Mouse (Mus musculus) frontal cortex, adult 2 months (tissue): ENCODE results near the gene Asl. TPM values are rescaled to one million over a fixed set of nuclear protein-coding genes. Genes with fewer than 3 reads are reported as not detected.

ENCODE experiments used
- DNase-seq, 2 experiments: peaks; one replicate each; pipeline ENCODE4 v3.0.0; 2022; ENCODE audit warnings: low spot score in 1 of 2; ENCODE audit errors: extremely low spot score in 1 of 2
- polyA plus RNA-seq: library from polyadenylated mRNA; depleted of rRNA; stranded (reverse); fragments of >200 nt; gene quantifications from 2 replicates; pipeline ENCODE4 v1.2.3, GENCODE M21; 2012

The Asl gene
- polyA plus RNA-seq, 1 experiment: 29.6 TPM

DNA sequence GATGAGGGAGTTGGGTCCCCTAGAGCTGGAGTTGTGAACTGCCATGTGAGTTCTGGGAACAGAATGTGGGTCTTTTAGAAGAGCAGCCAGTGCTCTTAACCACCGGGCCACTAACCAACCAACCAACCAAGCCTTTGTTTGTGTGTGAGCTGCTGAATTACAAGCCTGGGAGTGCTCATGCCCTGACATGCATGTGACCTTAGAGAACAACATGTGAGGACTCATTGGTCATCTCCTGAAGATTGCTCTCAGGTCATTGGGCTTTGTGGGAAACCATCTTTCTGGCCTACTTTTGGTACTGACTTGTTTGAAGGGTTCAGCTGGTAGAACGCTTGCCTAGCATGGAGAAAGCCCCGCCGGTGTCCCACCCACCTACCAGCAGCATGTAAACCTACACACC lies 19.3 kb downstream of the Asl start:
- DNase-seq: no peak

- no peak for DNase-seq
Measured at GRCm38 (mm10) chr5:130008034-130008590, 20.9 kb downstream of the Asl start.

GRCm38 (mm10) chr5:130007344-130007743 lies 21.7 kb downstream of the Asl start:
- no peak for DNase-seq

DNA sequence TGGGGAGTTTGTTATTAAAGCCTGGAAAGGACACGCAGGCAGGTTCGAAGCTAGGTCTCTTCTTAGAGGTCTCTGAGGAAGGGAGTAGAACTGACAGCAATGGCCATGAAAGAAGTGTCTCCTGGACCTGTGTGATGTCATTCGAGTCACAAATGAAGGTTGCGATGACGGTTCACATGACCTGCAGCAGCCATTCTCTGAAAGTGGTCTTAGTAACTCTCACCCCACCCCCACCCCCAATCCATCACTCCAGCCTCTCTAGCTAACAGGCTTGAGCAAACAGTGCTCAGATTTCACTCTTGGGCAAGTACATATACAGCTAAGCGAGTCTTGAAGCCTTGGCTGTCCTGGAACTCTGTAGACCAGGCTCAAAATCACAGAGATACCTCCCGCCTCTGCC lies 25.8 kb downstream of the Asl start:
- no peak for DNase-seq

GRCm38 (mm10) chr5:130002301-130003146 lies 26.5 kb downstream of the Asl start, which contains the start of gene Gusb:
Gusb (minus strand) TSS chr5:130003049.
- DNase-seq: peak; percentile 56 to 74

DNA sequence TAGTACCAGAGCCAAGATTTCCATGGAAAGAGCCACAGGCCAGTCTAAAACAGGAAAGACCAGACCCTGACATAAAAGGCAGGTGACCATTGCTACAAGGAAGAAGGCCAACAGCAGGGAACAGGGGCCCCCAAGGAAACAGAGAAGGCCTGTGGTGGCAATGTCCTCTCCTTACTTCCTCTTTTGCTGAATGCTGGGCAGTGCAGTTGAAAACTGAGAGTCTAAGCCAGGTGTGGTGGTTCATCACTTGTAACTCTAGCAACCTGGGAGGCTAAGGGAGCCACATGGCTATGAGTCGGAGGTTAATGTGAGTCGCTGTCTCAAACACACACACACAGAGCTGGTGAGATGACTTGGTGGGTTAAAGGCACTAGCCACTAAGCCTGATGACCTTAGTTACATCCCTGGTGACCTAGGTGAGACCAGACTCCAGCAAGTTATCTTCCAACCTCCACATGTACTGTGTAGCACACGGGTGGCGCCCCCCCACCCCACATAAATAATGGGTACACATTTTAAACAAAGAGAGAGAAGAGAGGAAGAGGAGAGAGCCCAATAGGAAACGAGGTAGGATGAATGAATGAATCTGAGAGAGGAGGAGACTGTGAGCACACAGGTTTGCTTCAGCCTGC lies 27.6 kb downstream of the Asl start:
- no peak for DNase-seq

DNA sequence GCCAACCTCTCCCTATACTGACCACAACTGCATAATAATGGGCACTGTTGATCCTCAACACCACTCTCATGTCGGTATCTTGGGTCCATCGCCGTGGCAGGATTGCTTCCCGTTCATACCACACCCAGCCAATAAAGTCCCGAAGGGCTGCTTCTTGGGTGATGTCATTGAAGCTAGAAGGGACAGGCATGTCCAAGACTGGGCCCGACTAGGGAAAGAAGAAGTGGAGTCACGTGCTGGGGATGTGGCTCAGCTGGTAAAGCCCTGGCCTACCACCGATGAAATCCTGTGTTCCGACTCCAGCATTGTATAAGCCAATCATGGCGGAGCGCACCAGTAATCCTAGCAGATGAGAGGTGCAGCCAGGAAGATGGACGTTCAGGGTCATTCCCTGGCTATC lies 28.3 kb downstream of the Asl start:
- no peak for DNase-seq

DNA sequence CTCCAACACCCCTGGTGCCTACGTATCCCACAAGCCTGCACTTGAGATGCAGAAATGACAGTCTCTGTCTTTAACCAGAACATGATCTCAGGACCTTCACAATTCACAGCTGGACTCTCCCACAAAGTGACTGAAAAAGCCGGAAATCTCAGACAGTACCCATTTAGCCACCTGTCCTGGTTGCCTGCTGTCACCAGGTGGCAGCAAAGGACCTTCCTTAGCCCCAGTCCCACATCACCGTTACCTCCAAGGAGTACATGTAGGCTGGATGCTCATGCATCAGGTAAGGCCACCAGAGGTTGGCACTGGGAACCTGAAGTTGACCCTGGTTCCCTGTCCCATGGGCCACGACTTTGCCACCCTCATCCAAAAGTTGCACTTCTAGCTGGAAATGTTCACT lies 29.9 kb downstream of the Asl start:
- DNase-seq: peak in 1 of 2 experiments; percentile 70

GRCm38 (mm10) chr5:129997700-129998099 lies 31.3 kb downstream of the Asl start:
- no peak for DNase-seq

DNA sequence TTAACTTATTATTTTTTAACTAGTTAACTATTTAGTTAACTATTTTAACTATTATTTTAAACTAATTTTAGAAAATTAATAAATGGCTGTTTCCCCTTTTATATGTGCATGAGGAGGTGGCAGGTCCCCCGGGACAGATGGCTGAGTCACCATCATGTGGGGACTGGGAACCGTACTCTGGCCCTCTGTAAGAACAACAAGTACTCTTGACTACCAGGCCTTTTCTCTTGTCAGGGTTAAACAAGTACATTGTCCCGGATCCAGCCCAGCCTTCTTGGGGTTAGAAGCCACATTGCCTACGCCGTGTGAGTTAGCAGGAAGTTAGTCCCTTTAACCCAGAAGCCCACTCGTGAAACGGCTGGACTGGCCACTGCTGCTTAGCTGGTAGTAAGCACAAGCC lies 34.1 kb downstream of the Asl start:
- no peak for DNase-seq

- no peak for DNase-seq
Measured at GRCm38 (mm10) chr5:129993374-129993773, 35.7 kb downstream of the Asl start.

DNA sequence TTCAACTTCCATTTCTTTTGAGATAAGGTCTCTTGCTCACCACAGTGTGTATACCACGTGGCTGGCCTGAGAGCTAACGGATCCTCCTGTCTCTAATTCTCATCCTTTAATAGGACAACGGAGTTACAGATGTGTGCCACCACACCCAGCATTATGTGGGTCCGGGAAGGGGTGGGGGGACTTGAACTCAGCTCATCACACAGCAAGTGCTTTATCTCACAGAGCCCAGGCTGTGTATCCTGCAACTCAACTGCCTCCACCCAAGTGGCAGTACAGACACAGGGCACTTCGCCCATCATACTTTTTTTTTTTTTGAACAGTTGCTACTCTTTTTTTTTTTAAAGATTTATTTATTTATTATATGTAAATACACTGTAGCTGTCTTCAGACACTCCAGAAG lies 37.1 kb downstream of the Asl start:
- no peak for DNase-seq

- DNase-seq: no peak
Measured at GRCm38 (mm10) chr5:129989376-129989775, 39.7 kb downstream of the Asl start.

DNA sequence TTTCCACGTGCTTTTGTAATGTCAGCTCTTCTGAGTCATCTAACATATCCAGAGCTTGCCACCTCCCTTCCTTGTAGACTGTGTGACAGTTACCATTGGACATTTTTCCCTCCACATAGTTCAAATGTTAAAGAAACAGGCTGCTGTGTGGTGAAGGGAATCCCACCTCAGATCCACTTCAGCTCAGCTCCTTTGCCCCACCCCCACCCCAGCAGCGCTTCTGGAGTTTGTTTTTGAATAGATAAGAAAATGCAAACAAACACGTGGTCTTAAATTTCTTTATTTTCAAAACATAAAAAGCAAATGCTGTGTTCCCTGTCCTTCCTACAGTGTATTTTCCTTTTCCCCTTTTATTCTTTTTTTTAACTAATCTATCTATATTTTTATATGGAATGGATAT lies 48.8 kb downstream of the Asl start:
- no peak for DNase-seq

- DNase-seq: no peak
Measured at GRCm38 (mm10) chr5:129978608-129979007, 50.4 kb downstream of the Asl start.

DNA sequence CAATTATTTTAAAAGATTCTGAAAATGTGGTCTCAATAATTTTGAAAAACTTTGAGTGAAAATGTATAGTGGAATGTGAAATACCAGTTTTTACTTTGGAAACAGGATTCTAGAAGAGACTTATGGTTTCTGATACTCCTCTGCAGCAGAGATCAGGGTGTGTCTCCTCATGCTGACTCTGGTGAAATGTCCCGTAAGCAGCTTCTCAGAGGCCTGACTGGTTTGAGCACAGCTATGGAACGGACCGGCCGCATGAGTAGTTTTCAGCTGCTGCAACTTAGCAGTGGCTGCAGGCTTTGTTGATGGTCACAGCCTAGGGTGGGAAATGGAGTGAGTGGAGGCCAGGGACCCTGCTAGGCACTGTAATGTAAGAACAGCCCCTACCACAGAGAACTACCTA lies 51.3 kb downstream of the Asl start:
- no peak for DNase-seq

- no peak for DNase-seq
Measured at GRCm38 (mm10) chr5:129974866-129975311, 54.2 kb downstream of the Asl start.

DNA sequence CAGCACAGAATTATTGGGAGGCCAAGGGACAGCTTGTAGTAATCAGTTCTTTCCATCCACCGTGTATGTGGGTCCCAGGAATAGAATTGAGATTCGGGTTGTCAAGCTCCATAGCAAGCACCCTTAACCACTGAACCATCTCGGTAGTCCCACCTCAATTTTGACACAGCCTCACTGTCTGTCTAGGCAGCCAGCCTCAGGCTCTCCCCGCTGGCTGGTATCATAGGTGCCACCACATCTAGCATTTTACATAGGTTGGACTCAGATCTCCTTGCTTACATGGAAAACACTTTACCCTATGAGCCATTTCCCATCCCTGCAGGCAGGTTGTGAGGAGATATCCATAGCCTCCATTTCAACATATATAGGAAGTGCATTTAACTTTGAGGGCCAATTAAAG lies 54.7 kb downstream of the Asl start:
- no peak for DNase-seq

DNA sequence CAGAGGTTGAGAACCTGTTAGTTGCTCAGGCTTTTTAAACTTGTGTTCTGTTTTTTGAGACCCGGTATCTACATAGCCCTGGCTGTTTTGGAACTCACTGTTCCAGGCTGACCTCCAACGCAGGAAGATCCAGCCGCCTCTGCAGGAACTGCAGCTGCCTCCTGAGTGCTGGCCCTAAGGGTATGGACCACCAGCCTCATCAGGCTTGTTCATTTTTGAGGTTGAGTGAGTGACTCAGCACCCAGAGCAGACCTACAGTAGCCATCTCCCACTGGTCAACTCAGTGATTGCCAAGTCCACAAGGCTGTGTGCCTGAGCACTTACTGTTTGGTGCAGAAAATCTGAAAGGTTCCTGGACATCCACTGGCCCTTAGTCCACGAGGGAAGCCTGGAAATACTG lies 57.6 kb downstream of the Asl start:
- DNase-seq: no peak

DNA sequence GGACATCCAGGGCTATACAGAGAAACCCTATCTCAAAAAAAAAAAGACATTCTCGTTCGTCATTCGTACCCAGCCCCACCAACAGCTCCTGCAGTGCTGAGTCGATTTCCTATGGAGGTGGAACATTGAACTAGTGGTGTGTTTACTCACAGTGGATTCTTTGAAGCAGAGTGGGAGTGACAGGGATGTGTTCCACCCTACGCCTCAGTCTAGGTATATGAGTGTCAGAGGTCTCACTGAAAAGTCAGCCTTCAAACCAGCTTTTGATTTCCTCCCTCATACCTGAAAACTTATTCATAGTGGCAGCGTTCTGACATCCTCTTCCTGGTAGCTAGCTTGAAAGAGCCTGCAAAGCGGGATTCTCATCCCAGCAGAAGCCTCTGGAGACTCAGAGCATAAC lies 60.6 kb downstream of the Asl start:
- no peak for DNase-seq

DNA sequence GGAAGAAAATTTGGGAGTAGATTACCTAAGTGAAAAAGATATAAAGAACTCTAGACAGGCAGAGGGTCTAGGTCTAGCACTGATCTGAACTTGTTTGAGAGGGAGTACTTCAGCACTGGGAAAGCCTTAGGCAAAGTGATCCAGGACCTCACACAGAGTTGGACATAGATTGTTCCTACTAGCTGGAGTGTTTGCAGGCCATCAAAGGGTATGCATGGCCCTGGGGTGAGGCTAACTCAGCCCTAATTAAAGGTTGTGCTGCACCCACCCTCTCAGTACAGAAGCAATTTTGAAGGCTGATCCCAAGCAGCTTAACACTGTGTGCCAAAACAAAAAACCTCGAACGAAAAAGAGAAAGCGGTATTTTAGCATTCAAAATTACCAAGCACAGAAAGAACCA lies 62.6 kb downstream of the Asl start:
- DNase-seq: no peak

DNA sequence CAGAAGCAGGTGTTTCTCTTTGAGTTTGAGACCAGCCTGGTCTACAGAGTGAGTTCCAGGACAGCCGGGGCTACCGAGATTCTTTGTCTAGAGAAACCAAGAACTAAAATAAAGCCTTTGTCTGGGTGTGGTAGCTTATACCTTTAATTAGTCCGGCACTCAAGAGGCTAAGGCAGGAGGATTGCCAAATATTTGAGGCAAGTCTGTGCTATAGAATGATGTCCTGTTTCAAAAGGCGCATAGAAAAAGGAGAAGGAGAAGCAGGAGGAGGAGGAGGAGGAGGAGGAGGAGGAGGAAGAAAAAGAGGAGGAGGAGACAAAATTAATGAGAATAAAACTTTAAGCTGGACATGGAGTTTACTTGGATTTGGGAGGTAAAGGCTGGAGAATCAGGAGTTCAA lies 65.8 kb downstream of the Asl start:
- no peak for DNase-seq
